Mouse (Mus musculus) liver, postnatal 0 days (tissue): ENCODE results near the gene Olfr228.

Source experiments
- CTCF ChIP-seq: sonication (generic); IDR thresholded peaks from 2 replicates; pipeline ENCODE4 v1.5.1; 2016; ENCODE audit warnings: antibody characterized with exemption, low read depth
- EP300 ChIP-seq: IDR thresholded peaks from 2 replicates; pipeline ENCODE4 v1.6.1; 2016; ENCODE audit warnings: antibody characterized with exemption, low read depth, mild to moderate bottlenecking

DNA sequence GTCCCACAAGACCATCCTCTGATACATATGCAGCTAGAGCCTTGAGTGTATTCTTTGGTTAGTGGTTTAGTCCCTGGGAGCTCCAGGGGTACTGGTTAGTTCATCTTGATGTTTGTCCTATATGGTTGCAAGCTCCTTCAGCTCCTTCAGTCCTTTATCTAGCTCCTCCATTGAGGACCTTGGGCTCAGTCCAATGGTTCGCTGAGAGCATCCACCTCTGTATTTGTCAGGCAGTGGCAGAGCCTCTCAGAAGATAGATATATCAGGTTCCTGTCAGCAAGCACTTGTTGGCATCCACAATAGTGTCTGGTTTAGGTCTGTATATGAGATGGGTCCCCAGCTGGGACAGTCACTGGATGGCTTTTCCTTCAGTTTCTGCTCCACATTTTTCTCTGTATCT lies 26.8 kb downstream of the Olfr228 start:
- no peak for TF ChIP-seq CTCF
- no peak for TF ChIP-seq EP300
